Mouse (Mus musculus) midbrain, embryonic 16.5 days (tissue): ENCODE results near the gene Esp18. TPM values are rescaled to one million over a fixed set of nuclear protein-coding genes. Genes with fewer than 3 reads are reported as not detected.

Source experiments
- ATAC-seq: fragments of 200-750 bp; cut with Nextera tagmentation; 2 replicates; pipeline ENCODE4 v1.8.0; 2017; ENCODE audit warnings: moderate TSS enrichment
- H3K27ac ChIP-seq: fragments of 300-500 bp; sonication (generic); 2 replicates; pipeline ENCODE4 v1.5.1; 2014; ENCODE audit warnings: mild to moderate bottlenecking, low read length, mixed read lengths
- H3K27me3 ChIP-seq: fragments of 300-500 bp; sonication (generic); 2 replicates; pipeline ENCODE4 v1.6.1; 2014; ENCODE audit warnings: low read depth, low read length, mixed read lengths; ENCODE audit not compliant: control insufficient read depth, insufficient read depth
- H3K36me3 ChIP-seq: fragments of 300-500 bp; sonication (generic); 2 replicates; pipeline ENCODE4 v1.6.1; 2014; ENCODE audit warnings: mild to moderate bottlenecking, low read length, moderate library complexity, mixed read lengths; ENCODE audit not compliant: control insufficient read depth, insufficient read depth
- H3K4me1 ChIP-seq: fragments of 300-500 bp; sonication (generic); 2 replicates; pipeline ENCODE4 v1.6.1; 2014; ENCODE audit warnings: mild to moderate bottlenecking, low read length, mixed read lengths; ENCODE audit not compliant: control insufficient read depth, insufficient read depth
- H3K4me2 ChIP-seq: fragments of 300-500 bp; sonication (generic); 2 replicates; pipeline ENCODE4 v1.6.1; 2014; ENCODE audit warnings: mild to moderate bottlenecking, low read length, mixed read lengths
- H3K4me3 ChIP-seq: fragments of 300-500 bp; sonication (generic); 2 replicates; pipeline ENCODE4 v1.5.1; 2014; ENCODE audit warnings: low read depth, mild to moderate bottlenecking, low read length, moderate library complexity, mixed read lengths
- H3K9ac ChIP-seq: fragments of 300-500 bp; sonication (generic); 2 replicates; pipeline ENCODE4 v1.6.1; 2014; ENCODE audit warnings: low read depth, low read length, mixed read lengths
- H3K9me3 ChIP-seq: fragments of 300-500 bp; sonication (generic); replicated peaks from 2 replicates; pipeline ENCODE4 v1.6.1; 2014; ENCODE audit warnings: mild to moderate bottlenecking, low read length, mixed read lengths; ENCODE audit not compliant: control insufficient read depth, poor library complexity, severe bottlenecking
- WGBS: fragments of 180-500 bp; shearing (Covaris S2); extraction: QIAGEN DNeasy Blood & Tissue Kit; methylation state at CpG from one replicate; pipeline ENCODE4 v1.1.7; 2014; 5-methylcytosine and 5-hydroxymethylcytosine counted together
- microRNA-seq: library from miRNA; unstranded; fragments of <30 nt; microRNA quantifications from one replicate; pipeline ENCODE4, GENCODE M21; 2017
- polyA plus RNA-seq: library from polyadenylated mRNA; unstranded; fragments of >200 nt; fragmentation: Nextera tagmentation; extraction: Ambion mirVana; gene quantifications from 2 replicates; pipeline ENCODE4 v1.2.1, GENCODE M21; 2015

Gene Esp18
- polyA plus RNA-seq = not detected in 2 replicates

- Histone ChIP-seq H3K27ac (no peak within 1 kb of the TSS), H3K9me3 (no peaks in the 10 kb centered on the region), H3K36me3 (no peaks in the 10 kb centered on the region), H3K4me3 (no peak within 1 kb of the TSS), H3K9ac (no peak within 1 kb of the TSS), H3K4me1 (no peaks in the 10 kb centered on the region), H3K4me2 (no peak within 1 kb of the TSS), H3K27me3 (no peaks in the 10 kb centered on the region)
- 60% methylated on average over 2 of the region's 2 CpGs for WGBS
- ATAC-seq = no peak
These were observed at the start of gene Esp18 for GRCm38 (mm10) chr17:39406059-39406458. Esp18 (plus strand) TSS chr17:39406359.

GRCm38 (mm10) chr17:39363316-39363715, 42.8 kb upstream of the Esp18 start:
- ATAC-seq = no peak
- WGBS = 71% methylated on average over 3 of the region's 3 CpGs
- Histone ChIP-seq H3K27ac (no peak overlapping the region), H3K9me3 (0 out of 2 replicates have a peak, but pooled peaks cover 2% of the 10 kb centered on the region), H3K4me1 (no peaks in the 10 kb centered on the region), H3K4me3 (no peak overlapping the region), H3K4me2 (no peak overlapping the region), H3K36me3 (no peaks in the 10 kb centered on the region), H3K9ac (no peak overlapping the region), H3K27me3 (no peaks in the 10 kb centered on the region)

Small RNAs within 50 kb of the gene (microRNA-seq; reads per million reads assigned to microRNA genes)
- gene Gm26429 = not detected

Other genes with a start within 250 kb of the Esp18 start
- gene Esp16, start 129.8 kb downstream of the Esp18 start, polyA plus RNA-seq = not detected in 2 replicates
- not detected in 2 replicates for gene Esp15, start 234.6 kb downstream of the Esp18 start, polyA plus RNA-seq